Comparison of ENCODE assay signal across 16 mouse cellular contexts in the genomic region with DNA sequence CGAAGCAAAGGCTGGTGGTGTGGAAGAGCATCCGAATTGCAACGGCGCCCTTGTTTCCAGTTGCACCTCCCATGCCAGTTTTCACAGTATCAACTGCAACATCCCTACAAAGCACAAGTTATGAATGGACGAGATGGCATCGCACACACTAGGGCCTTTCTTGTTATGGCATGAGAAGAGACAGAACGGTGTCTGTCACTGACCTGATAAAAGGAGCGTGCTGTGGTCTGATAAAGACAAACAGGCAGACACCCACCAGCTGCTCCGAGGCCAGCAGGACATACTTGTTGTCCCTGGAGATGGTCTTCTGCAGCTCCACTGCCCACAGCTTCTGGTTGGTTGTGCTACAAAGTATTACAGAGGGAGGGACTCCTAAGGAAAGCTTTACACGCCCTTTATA. TPM values are rescaled to one million over a fixed set of nuclear protein-coding genes. Genes with fewer than 3 reads are reported as not detected.
DNase-seq lines count a peak whose midpoint lies in the region; ATAC-seq and TF ChIP-seq lines count a peak whose summit lies in the region.
"Had no signal": no experiment of that assay in that cellular context is flagged by ENCODE, and none has a peak within 500 bp of the region (broad histone marks: within the 10 kb centered on the region; RNA-seq: fewer than 3 reads in every experiment).

No protein-coding gene starts in this region.

- H3K4me2 ChIP-seq in heart, embryonic 12.5 days, result no peak overlapping the region
- H3K4me2 ChIP-seq in midbrain, embryonic 14.5 days (ENCODE audit: low read length), result no peak overlapping the region
- H3K4me2 ChIP-seq: limb, embryonic 13.5 days had no signal

- no peak overlapping the region for H3K4me3 ChIP-seq in heart, embryonic 12.5 days
- H3K4me3 ChIP-seq in bone marrow, adult 2 months (replicated peaks; ENCODE audit: control insufficient read depth, low read depth, low read length), result no peak overlapping the region
- no peak overlapping the region for H3K4me3 ChIP-seq in midbrain, embryonic 14.5 days (replicated peaks; ENCODE audit: low read depth, low read length)
- H3K4me3 ChIP-seq: limb, embryonic 13.5 days had no signal

- no peak for TF ChIP-seq POLR2A in bone marrow, adult 2 months (IDR thresholded peaks at IDR 0.05; ENCODE audit: borderline replicate concordance, control insufficient read depth, low read depth, low read length)

- ATAC-seq in heart, embryonic 12.5 days (ENCODE audit: insufficient number of reproducible peaks, low FRiP score), result peak; percentile 90
- peak; percentile 93 for ATAC-seq in megakaryocyte progenitor cell, adult 5-6 weeks (replicated peaks; ENCODE audit: poor library complexity)
- ATAC-seq in midbrain, embryonic 14.5 days (ENCODE audit: low FRiP score, low TSS enrichment), result no peak
- ATAC-seq: forebrain, postnatal 0 days; Patski had no signal

- H3K36me3 ChIP-seq in heart, embryonic 12.5 days, result peaks cover 42% of the 10 kb centered on the region
- peaks cover 78% of the 10 kb centered on the region for H3K36me3 ChIP-seq in midbrain, embryonic 14.5 days (ENCODE audit: control insufficient read depth, insufficient read depth, low read length)

- no peak overlapping the region for H3K9ac ChIP-seq in heart, embryonic 12.5 days
- H3K9ac ChIP-seq in midbrain, embryonic 14.5 days (replicated peaks; ENCODE audit: low read length), result no peak overlapping the region
- H3K9ac ChIP-seq: forebrain, postnatal 0 days; limb, embryonic 13.5 days had no signal

- H3K27ac ChIP-seq in heart, embryonic 12.5 days (ENCODE audit: poor library complexity, severe bottlenecking), result no peak overlapping the region
- peak overlapping the region; percentile 61; the same call in 1 of the 2 replicates for H3K27ac ChIP-seq in bone marrow, adult 2 months (ENCODE audit: control insufficient read depth, insufficient read depth, low read depth, low read length, poor library complexity)
- H3K27ac ChIP-seq in midbrain, embryonic 14.5 days (replicated peaks; ENCODE audit: low read depth, low read length), result no peak overlapping the region
- H3K27ac ChIP-seq: limb, embryonic 13.5 days had no signal

- TF ChIP-seq CTCF in bone marrow, adult 2 months (IDR thresholded peaks at IDR 0.05; ENCODE audit: control insufficient read depth, insufficient read depth, low read length), result no peak

- H3K4me1 ChIP-seq in heart, embryonic 12.5 days (replicated peaks), result no peaks in the 10 kb centered on the region
- peaks cover 2% of the 10 kb centered on the region; the same call in 1 of the 2 replicates for H3K4me1 ChIP-seq in bone marrow, adult 2 months (ENCODE audit: control insufficient read depth, insufficient read depth, low read length)
- no peaks in the 10 kb centered on the region for H3K4me1 ChIP-seq in midbrain, embryonic 14.5 days (ENCODE audit: control insufficient read depth, insufficient read depth, low read length)
- H3K4me1 ChIP-seq: limb, embryonic 13.5 days had no signal

- 57% methylated on average over 10 of the region's 10 CpGs for WGBS in heart, embryonic 12.5 days
- 73% methylated on average over 10 of the region's 10 CpGs for WGBS in bone marrow, adult 2 months
- WGBS in midbrain, embryonic 14.5 days, result 93% methylated on average over 10 of the region's 10 CpGs

- no peaks in the 10 kb centered on the region for H3K27me3 ChIP-seq in heart, embryonic 12.5 days (replicated peaks)
- H3K27me3 ChIP-seq in midbrain, embryonic 14.5 days (ENCODE audit: control insufficient read depth, insufficient read depth, low read length), result no peaks in the 10 kb centered on the region
- H3K27me3 ChIP-seq: limb, embryonic 13.5 days; Patski had no signal

- no peaks in the 10 kb centered on the region for H3K9me3 ChIP-seq in heart, embryonic 12.5 days (replicated peaks)
- H3K9me3 ChIP-seq in midbrain, embryonic 14.5 days (ENCODE audit: control insufficient read depth, low read length), result no peaks in the 10 kb centered on the region
- H3K9me3 ChIP-seq: limb, embryonic 13.5 days had no signal

- no peak for DNase-seq in heart, adult 18-20 months
- peak; percentile 84 for DNase-seq in liver
- no peak for DNase-seq in Muller cell, postnatal 12 days (ENCODE audit: inconsistent ontology term)
- DNase-seq in midbrain, embryonic 14.5 days, result no peak
- DNase-seq in urinary bladder, postnatal 36 days (ENCODE audit: low spot score in 2 of 2), result no peak
- DNase-seq: adrenal gland, postnatal 25 days; cerebellum, postnatal 10 days; forebrain, postnatal 0 days; heart, postnatal 36 days; kidney, postnatal 4 days; thymus, adult 2 months had no signal

RNA-seq across cellular contexts. Expression of a gene that starts 29.4 kb away (rescaled TPM):
- polyA plus RNA-seq in heart, embryonic 12.5 days (2016; fragmentation: Nextera tagmentation; extraction: Ambion mirVana), result 49.0 and 50.4 TPM in 2 replicates
- total RNA-seq in heart, adult 18-20 months (2021), result 10 to 100 TPM; 25.8 to 30.1 TPM
- 17.7 and 19.5 TPM in 2 replicates for polyA plus RNA-seq in bone marrow, adult 2 months (2011; ENCODE audit: insufficient read depth, insufficient read length, low replicate concordance, missing spikeins)
- 40.2 and 45.4 TPM in 2 replicates for total RNA-seq in megakaryocyte progenitor cell, adult 5-6 weeks (2015)
- 70.1 and 77.7 TPM in 2 replicates for total RNA-seq in megakaryocyte progenitor cell, adult 5-6 weeks (2017)
- 42.6 and 52.6 TPM in 2 replicates for polyA plus RNA-seq in midbrain, embryonic 14.5 days (2014; fragmentation: Nextera tagmentation; extraction: Ambion mirVana)

RNA-seq across cellular contexts. Expression of a gene that starts 46.8 kb away (rescaled TPM):
- 14.9 and 18.3 TPM in 2 replicates for polyA plus RNA-seq in heart, embryonic 12.5 days (2016; fragmentation: Nextera tagmentation; extraction: Ambion mirVana)
- 10 to 100 TPM; 28.4 to 33.6 TPM for total RNA-seq in heart, adult 18-20 months (2021)
- polyA plus RNA-seq in bone marrow, adult 2 months (2011; ENCODE audit: insufficient read depth, insufficient read length, low replicate concordance, missing spikeins), result 17.2 and 38.2 TPM in 2 replicates
- total RNA-seq in megakaryocyte progenitor cell, adult 5-6 weeks (2015), result 38.8 and 46.3 TPM in 2 replicates
- 16.2 and 19.1 TPM in 2 replicates for total RNA-seq in megakaryocyte progenitor cell, adult 5-6 weeks (2017)
- polyA plus RNA-seq in midbrain, embryonic 14.5 days (2014; fragmentation: Nextera tagmentation; extraction: Ambion mirVana), result 68.6 and 71.9 TPM in 2 replicates
